Mouse (Mus musculus) stomach, postnatal 0 days (tissue): ENCODE results near the gene Arap2. TPM values are rescaled to one million over a fixed set of nuclear protein-coding genes. Genes with fewer than 3 reads are reported as not detected.

Experiments used
- ATAC-seq: fragments of 200-750 bp; cut with Nextera tagmentation; 2 replicates; pipeline ENCODE4 v1.8.0; 2017; ENCODE audit not compliant: low FRiP score, low TSS enrichment
- DNase-seq: peaks from one replicate; pipeline ENCODE4 v3.0.0-alpha.2; 2016; ENCODE audit warnings: low spot score
- H3K27ac ChIP-seq: fragments of 300-500 bp; sonication (generic); replicated peaks from 2 replicates; pipeline ENCODE4 v1.5.1; 2014; ENCODE audit warnings: mild to moderate bottlenecking, control low read depth
- H3K27me3 ChIP-seq: fragments of 300-500 bp; sonication (generic); 2 replicates; pipeline ENCODE4 v1.6.1; 2014; ENCODE audit warnings: low read length; ENCODE audit not compliant: control insufficient read depth, insufficient read depth
- H3K36me3 ChIP-seq: fragments of 300-500 bp; sonication (generic); 2 replicates; pipeline ENCODE4 v1.6.1; 2014; ENCODE audit warnings: low read length, mixed read lengths; ENCODE audit not compliant: control insufficient read depth, insufficient read depth
- H3K4me1 ChIP-seq: fragments of 300-500 bp; sonication (generic); replicated peaks from 2 replicates; pipeline ENCODE4 v1.6.1; 2014; ENCODE audit warnings: antibody characterized with exemption; ENCODE audit not compliant: control insufficient read depth, insufficient read depth
- H3K4me2 ChIP-seq: fragments of 300-500 bp; sonication (generic); replicated peaks from 2 replicates; pipeline ENCODE4 v1.6.1; 2014; ENCODE audit warnings: low read depth, mild to moderate bottlenecking, control low read depth, moderate library complexity
- H3K4me3 ChIP-seq: fragments of 300-500 bp; sonication (generic); 2 replicates; pipeline ENCODE4 v1.5.1; 2014; ENCODE audit warnings: low read depth, low read length, control low read depth
- H3K9ac ChIP-seq: fragments of 300-500 bp; sonication (generic); 2 replicates; pipeline ENCODE4 v1.6.1; 2014; ENCODE audit warnings: mild to moderate bottlenecking, low read length, control low read depth, mixed read lengths
- H3K9me3 ChIP-seq: fragments of 300-500 bp; sonication (generic); 2 replicates; pipeline ENCODE4 v1.6.1; 2016; ENCODE audit warnings: low read length; ENCODE audit not compliant: control insufficient read depth
- CTCF ChIP-seq: IDR thresholded peaks from 2 replicates; pipeline ENCODE4 v1.5.1; 2016; ENCODE audit warnings: antibody characterized with exemption, low read depth, mild to moderate bottlenecking, moderate library complexity
- EP300 ChIP-seq: optimal IDR thresholded peaks from 2 replicates; pipeline ENCODE3; 2016; ENCODE audit warnings: antibody characterized with exemption
- WGBS: fragments of 180-500 bp; shearing (Covaris S2); extraction: QIAGEN DNeasy Blood & Tissue Kit; methylation state at CpG from one replicate; pipeline ENCODE4 v1.1.7; 2014; 5-methylcytosine and 5-hydroxymethylcytosine counted together
- polyA plus RNA-seq: library from polyadenylated mRNA; unstranded; fragments of >200 nt; fragmentation: Nextera tagmentation; extraction: Ambion mirVana; gene quantifications from 2 replicates; pipeline ENCODE4 v1.2.1, GENCODE M21; 2015

Arap2 gene
- polyA plus RNA-seq, 1 experiment from 2014 or later, result 18.7 TPM

DNA sequence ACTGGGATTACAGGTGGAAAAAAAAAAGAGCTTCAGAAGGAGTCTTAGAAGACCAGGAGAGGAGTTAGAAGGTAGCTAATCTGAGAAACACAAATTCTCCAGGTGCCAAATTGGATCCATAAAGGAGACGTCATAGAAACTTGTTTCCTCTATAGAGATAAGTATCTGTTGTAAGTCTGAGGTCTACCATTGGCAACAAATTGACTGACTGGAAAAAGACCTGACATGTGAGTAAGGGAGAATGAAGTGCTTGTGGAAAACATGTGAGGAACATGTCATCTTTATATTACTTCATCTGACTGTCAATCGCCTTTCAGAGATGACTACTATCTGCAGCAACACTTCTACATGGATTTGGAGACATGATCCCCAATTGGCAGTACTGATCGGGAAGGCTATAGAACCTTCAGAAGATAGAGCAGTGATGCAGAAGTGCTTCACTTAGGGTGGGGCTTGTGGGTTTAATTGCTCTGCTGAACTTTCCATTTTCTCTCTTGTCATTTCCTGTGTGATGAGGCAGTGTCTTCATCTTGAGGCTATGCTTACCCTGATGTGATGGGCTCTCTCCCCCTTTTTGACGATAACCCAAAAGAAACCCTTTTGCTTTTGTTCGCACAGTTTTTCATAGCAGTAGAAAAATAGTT lies 25.1 kb upstream of the Arap2 start:
- H3K27me3 ChIP-seq, result no peaks in the 10 kb centered on the region
- ATAC-seq (no peak), DNase-seq (no peak)
- TF ChIP-seq EP300 (no peak), CTCF (no peak)
- no peaks in the 10 kb centered on the region for H3K9me3 ChIP-seq
- 92% methylated on average over 5 of the region's 5 CpGs for WGBS
- H3K9ac ChIP-seq, result no peak overlapping the region
- no peak overlapping the region for H3K27ac ChIP-seq
- no peak overlapping the region for H3K4me2 ChIP-seq
- no peaks in the 10 kb centered on the region for H3K4me1 ChIP-seq
- no peak overlapping the region for H3K4me3 ChIP-seq
- H3K36me3 ChIP-seq, result no peaks in the 10 kb centered on the region

DNA sequence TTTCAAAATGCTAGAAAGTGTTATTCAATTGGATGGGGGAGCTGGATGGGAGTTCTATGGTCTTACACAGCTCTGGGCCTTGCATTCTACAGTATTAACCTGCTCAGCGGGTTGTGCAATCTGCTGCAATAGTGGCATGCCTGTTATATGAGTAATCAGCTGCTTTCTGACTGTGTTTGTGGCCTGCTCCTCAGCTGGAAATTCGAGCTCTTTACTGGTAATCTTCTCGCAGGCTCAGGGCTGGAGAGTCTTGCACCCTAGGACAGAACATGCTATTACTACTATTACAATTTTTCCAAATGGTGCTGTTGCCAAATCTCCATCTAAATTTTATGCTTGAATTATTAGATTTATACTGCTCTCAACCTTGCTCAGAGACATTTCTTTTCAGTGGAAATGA lies 20.9 kb upstream of the Arap2 start:
- no peak overlapping the region for H3K9ac ChIP-seq
- 89% methylated on average over 3 of the region's 3 CpGs for WGBS
- TF ChIP-seq CTCF, result no peak
- TF ChIP-seq EP300, result no peak
- no peaks in the 10 kb centered on the region for H3K36me3 ChIP-seq
- no peak overlapping the region for H3K27ac ChIP-seq
- no peak overlapping the region for H3K4me2 ChIP-seq
- ATAC-seq (no peak), DNase-seq (no peak)
- H3K4me1 ChIP-seq, result no peaks in the 10 kb centered on the region
- no peak overlapping the region for H3K4me3 ChIP-seq
- H3K9me3 ChIP-seq, result no peaks in the 10 kb centered on the region
- no peaks in the 10 kb centered on the region for H3K27me3 ChIP-seq

DNA sequence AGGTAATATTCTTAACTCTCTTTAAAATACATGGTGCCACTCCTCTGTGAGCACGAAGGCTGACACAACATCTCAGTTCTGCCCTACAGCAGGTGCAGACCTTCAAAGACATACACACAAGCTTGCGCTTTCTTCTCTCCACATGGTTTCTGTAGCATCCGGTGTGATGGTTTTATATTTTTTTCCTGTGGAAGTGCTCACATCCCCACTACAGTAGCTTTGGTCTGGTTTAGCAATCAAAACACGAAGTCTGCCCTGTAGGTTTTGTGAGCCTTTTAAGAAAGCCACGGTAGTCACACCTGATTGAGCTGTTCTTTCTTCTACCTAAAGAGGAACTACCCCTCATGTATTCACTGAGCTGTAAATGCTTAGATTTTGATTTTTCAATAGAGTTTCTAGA lies 12.7 kb upstream of the Arap2 start:
- TF ChIP-seq EP300, result no peak
- TF ChIP-seq CTCF, result no peak
- ATAC-seq (no peak), DNase-seq (no peak)
- no peak overlapping the region for H3K4me2 ChIP-seq
- no peaks in the 10 kb centered on the region for H3K36me3 ChIP-seq
- no peaks in the 10 kb centered on the region for H3K9me3 ChIP-seq
- H3K27me3 ChIP-seq, result no peaks in the 10 kb centered on the region
- H3K27ac ChIP-seq, result no peak overlapping the region
- 69% methylated on average over 5 of the region's 5 CpGs for WGBS
- H3K4me1 ChIP-seq, result no peaks in the 10 kb centered on the region
- H3K9ac ChIP-seq, result no peak overlapping the region
- no peak overlapping the region for H3K4me3 ChIP-seq

DNA sequence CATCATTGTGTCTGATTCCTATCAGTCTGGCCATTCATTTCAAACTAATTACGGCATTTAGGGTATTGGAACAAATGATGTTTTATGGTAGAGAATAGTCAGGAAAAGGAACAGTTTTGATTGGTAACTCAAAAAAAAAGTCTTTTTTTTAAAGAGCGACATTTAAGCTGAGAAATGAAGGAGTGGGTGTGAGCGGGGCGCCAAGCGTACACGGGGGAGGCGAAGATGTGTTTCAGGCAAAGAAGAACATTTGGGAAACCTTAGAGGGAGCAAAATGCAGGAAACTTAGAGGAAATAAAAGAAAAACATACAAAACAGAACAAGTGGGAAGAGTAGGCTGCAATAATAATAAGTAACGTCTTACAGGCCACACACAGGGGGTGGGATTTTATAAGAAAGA lies 11.8 kb upstream of the Arap2 start:
- DNase-seq (no peak), ATAC-seq (no peak)
- H3K4me1 ChIP-seq, result no peaks in the 10 kb centered on the region
- H3K9ac ChIP-seq, result no peak overlapping the region
- H3K27me3 ChIP-seq, result no peaks in the 10 kb centered on the region
- no peak for TF ChIP-seq CTCF
- H3K4me2 ChIP-seq, result no peak overlapping the region
- no peak overlapping the region for H3K27ac ChIP-seq
- H3K4me3 ChIP-seq, result no peak overlapping the region
- no peaks in the 10 kb centered on the region for H3K36me3 ChIP-seq
- 86% methylated on average over 8 of the region's 8 CpGs for WGBS
- no peaks in the 10 kb centered on the region for H3K9me3 ChIP-seq

DNA sequence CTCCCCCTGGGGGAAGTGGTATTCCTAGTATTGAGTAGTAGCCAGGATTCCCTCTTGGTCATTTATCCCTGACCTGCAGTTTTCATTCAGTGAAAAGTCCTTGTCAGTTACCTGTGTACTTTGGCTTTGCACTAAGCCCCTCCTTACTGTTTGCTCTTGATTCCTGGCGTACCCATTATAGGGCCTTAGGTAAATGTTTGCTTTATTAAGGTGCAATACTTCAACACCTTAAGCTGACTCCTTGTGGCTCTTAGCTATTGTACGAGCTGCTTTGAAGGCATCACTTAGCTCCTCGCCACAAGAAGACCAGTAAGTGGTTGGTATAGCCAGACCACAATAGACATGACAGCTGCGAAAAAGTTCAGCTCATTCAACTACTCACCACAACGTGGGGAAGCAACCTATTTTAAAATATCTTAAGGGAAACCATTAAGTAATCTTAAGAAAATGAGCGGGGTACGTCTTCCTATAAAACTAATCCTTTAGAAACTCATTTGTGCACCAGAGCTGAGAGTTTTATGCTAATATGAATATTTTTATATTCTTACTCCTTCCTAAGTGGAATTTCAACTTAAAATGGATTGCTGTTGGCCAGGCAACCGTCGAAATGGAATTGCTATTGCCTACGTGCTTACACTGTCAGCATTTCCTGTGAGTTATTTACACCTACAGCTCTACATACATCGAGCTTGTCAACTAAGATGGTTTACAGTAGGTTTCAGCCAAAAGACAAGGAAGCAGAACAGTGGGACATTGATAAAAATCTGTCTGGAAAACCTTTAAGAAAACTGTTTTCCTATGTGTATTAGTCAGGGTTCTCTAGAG lies 6.0 kb upstream of the Arap2 start:
- Histone ChIP-seq H3K4me2 (no peak overlapping the region), H3K4me3 (no peak overlapping the region), H3K27me3 (no peaks in the 10 kb centered on the region), H3K9me3 (no peaks in the 10 kb centered on the region), H3K36me3 (no peaks in the 10 kb centered on the region), H3K9ac (no peak overlapping the region), H3K4me1 (no peaks in the 10 kb centered on the region), H3K27ac (no peak overlapping the region)
- TF ChIP-seq CTCF, result no peak
- no peak for TF ChIP-seq EP300
- DNase-seq (peak; percentile 21), ATAC-seq (peak; percentile 97)
- 62% methylated on average over 11 of the region's 11 CpGs for WGBS

DNA sequence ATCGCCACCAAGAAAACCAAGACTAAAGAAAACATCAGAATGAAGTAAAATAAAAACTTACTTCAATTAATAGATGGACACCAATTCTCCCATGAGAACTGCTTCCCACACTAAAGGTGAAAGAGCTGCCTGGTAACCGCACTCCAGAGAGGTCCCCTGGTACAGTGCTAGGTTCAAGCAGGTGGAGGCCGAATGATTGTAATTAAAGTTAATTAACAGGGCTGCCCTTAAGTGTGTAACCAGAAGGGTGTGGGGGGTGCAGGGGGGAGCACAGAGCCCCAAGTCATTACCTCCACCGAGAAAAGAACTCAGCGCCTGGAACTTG lies 538 bp downstream of the Arap2 start:
- ATAC-seq (peak; percentile 19; the same call in 1 of the 2 replicates), DNase-seq (no peak)
- H3K4me1 ChIP-seq, result no peaks in the 10 kb centered on the region
- peak overlapping the region; percentile 70 for H3K9ac ChIP-seq
- peak overlapping the region; percentile 60 for H3K4me3 ChIP-seq
- TF ChIP-seq CTCF, result no peak
- TF ChIP-seq EP300, result no peak
- peak overlapping the region; percentile 77 for H3K4me2 ChIP-seq
- peak overlapping the region; percentile 92 for H3K27ac ChIP-seq
- no peaks in the 10 kb centered on the region for H3K27me3 ChIP-seq
- no peaks in the 10 kb centered on the region for H3K36me3 ChIP-seq
- WGBS, result 9% methylated on average over 5 of the region's 5 CpGs
- no peaks in the 10 kb centered on the region for H3K9me3 ChIP-seq
